Mouse (Mus musculus): ENCODE measurements around the gene Cks1b. TPM values are rescaled to one million over a fixed set of nuclear protein-coding genes. Genes with fewer than 3 reads are reported as not detected.

The Cks1b gene
- polyA plus RNA-seq, 1 experiment, result 79.8 TPM

- no peak for DNase-seq (ENCODE audit: low read depth)
- TF ChIP-seq POLR2A (IDR thresholded peaks at IDR 0.05; ENCODE audit: borderline replicate concordance, extremely low read depth, insufficient read depth, insufficient read length, poor library complexity, severe bottlenecking) (no peak), CTCF (IDR thresholded peaks at IDR 0.05; ENCODE audit: borderline replicate concordance, extremely low read depth, insufficient read depth, insufficient read length) (no peak)
These were observed 31.5 kb downstream of the Cks1b start for GRCm38 (mm10) chr3:89386438-89387420.

DNA sequence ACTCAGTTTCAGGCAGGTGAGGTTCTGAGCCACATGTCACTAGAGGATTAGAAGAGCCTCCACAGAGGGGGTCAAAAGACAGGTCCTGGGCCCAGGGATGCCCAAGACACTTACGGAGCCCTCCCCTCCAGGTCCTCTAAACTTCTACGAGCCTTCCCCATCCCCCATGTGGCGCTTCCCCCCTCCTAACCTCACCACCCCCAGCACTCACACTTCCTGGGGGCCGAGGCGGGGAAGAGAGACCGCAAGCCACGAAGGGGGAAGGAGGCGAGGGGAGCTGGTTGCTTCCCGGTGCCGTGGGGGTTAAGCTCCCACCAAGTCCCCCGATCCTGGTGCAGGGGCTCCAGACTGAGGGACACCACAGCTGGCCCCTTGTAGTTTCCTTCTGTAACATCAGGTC, 32.7 kb downstream of the Cks1b start:
- TF ChIP-seq POLR2A (IDR thresholded peaks at IDR 0.05; ENCODE audit: borderline replicate concordance, extremely low read depth, insufficient read depth, insufficient read length, poor library complexity, severe bottlenecking) (no peak), CTCF (IDR thresholded peaks at IDR 0.05; ENCODE audit: borderline replicate concordance, extremely low read depth, insufficient read depth, insufficient read length) (no peak)
- no peak for DNase-seq (ENCODE audit: low read depth)

DNA sequence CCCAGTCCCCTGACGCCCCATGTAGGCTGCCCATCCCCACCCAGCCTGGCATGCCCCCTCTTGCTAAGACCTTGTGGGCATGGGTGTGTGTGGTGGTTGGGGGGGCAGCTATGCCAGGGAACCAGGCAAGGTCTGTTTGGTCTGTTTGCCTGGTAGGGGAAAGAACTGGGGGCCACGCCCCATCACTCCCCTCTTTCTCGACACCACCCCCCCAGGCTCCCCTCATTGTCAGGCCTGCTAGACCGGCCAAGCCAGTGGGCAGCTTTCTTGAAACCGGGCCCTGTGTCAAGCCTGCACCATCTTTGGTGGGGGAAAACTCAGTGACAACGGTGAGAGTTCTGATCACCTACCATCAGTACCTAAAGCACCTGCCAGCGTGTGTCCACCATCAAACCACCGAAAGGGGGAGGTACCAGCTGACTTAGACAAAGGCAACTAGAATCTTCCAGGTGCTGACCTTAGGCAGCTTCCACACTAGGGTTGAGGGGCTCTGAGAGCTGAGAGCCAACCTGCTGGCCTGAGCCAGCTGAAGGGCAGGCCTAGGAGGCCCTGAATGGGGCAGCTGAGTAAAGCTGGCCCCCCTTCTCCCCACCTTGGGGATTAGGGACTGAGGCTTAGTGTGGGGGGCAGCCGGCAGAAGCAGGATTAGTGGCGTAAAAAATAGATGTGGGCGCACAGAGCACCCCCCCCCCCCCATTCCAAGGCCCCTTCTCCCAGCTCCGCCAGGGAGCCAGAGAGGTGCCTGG, 33.7 kb downstream of the Cks1b start:
- peak; percentile 14 for DNase-seq (ENCODE audit: low read depth)
- TF ChIP-seq CTCF (IDR thresholded peaks at IDR 0.05; ENCODE audit: borderline replicate concordance, extremely low read depth, insufficient read depth, insufficient read length), result no peak
- TF ChIP-seq POLR2A (IDR thresholded peaks at IDR 0.05; ENCODE audit: borderline replicate concordance, extremely low read depth, insufficient read depth, insufficient read length, poor library complexity, severe bottlenecking), result no peak

- TF ChIP-seq CTCF (IDR thresholded peaks at IDR 0.05; ENCODE audit: borderline replicate concordance, extremely low read depth, insufficient read depth, insufficient read length), result no peak
- TF ChIP-seq POLR2A (IDR thresholded peaks at IDR 0.05; ENCODE audit: borderline replicate concordance, extremely low read depth, insufficient read depth, insufficient read length, poor library complexity, severe bottlenecking), result no peak
- no peak for DNase-seq (ENCODE audit: low read depth)
These were observed 34.4 kb downstream of the Cks1b start for GRCm38 (mm10) chr3:89383651-89384255.

- no peak for DNase-seq (ENCODE audit: low read depth)
These were observed 35.2 kb downstream of the Cks1b start for GRCm38 (mm10) chr3:89382950-89383349.

DNA sequence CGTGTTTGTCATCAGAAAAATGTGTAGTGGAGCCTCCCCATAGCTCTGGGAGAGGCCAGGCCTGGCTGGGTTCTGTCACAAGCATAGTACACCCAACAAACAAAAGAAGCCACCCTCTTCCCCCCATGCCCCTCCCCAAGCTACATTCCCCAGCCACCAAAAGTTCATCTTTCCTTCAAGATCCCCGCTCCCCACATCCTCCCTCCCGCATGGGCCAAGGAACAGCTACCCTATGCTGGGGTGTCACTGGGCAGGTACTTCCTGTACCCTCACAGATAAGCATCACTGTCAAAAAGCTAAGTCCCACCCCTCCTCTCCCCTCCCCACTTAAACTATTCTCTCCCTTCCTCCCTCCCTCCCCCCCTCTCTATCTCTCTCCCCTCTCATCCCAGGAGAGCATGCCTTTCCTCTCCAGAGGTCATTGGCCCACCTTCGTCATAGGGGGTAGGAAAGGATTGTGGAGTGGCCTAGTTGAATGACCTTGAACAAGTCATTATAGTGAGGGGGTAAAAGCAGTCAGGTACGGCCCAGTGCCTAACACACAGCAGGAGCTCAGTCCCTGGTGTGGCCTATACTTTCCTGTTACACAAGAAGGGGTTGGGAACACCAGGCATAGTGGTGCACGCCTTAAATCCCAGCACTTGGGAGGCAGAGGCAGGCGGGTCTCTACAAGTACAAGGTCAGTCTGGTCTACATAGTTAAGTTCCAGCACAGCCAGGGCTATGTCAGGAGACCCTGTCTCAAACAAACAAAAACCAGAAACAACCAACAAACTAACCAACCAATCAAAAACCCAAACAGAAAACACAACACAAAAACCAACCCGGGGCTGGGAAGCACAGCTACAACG, 35.9 kb downstream of the Cks1b start:
- no peak for TF ChIP-seq CTCF (IDR thresholded peaks at IDR 0.05; ENCODE audit: borderline replicate concordance, extremely low read depth, insufficient read depth, insufficient read length)
- TF ChIP-seq POLR2A (IDR thresholded peaks at IDR 0.05; ENCODE audit: borderline replicate concordance, extremely low read depth, insufficient read depth, insufficient read length, poor library complexity, severe bottlenecking), result no peak
- DNase-seq (ENCODE audit: low read depth), result no peak

More at GRCm38 (mm10) chr3:89382950-89383349, 35.2 kb downstream of the Cks1b start:
- TF ChIP-seq POLR2A (IDR thresholded peaks at IDR 0.05; ENCODE audit: borderline replicate concordance, extremely low read depth, insufficient read depth, insufficient read length, poor library complexity, severe bottlenecking) (no peak), CTCF (IDR thresholded peaks at IDR 0.05; ENCODE audit: borderline replicate concordance, extremely low read depth, insufficient read depth, insufficient read length) (no peak)

DNA sequence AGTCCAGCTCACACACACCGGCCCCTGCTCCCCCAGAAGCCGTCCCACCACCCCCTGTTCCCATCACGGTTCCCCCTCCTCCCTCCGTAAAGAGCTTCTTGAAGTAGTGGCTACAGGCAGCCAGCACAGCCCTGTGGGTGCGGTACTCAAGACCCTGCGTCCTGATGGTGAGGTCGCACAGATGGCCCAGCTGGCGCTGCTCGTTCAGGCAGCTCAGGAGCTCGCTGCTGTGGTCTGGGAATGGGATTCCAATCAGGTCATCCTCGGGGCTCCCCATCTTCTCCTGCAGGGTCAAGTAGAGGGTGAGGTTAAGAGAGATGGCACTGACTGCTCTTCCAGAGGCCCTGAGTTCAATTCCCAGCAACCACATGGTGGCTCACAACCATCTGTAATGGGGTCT, 37.0 kb downstream of the Cks1b start:
- TF ChIP-seq CTCF (IDR thresholded peaks at IDR 0.05; ENCODE audit: borderline replicate concordance, extremely low read depth, insufficient read depth, insufficient read length), result no peak
- TF ChIP-seq POLR2A (IDR thresholded peaks at IDR 0.05; ENCODE audit: borderline replicate concordance, extremely low read depth, insufficient read depth, insufficient read length, poor library complexity, severe bottlenecking), result no peak
- no peak for DNase-seq (ENCODE audit: low read depth)

- TF ChIP-seq CTCF (IDR thresholded peaks at IDR 0.05; ENCODE audit: borderline replicate concordance, extremely low read depth, insufficient read depth, insufficient read length) (no peak), POLR2A (IDR thresholded peaks at IDR 0.05; ENCODE audit: borderline replicate concordance, extremely low read depth, insufficient read depth, insufficient read length, poor library complexity, severe bottlenecking) (no peak)
- no peak for DNase-seq (ENCODE audit: low read depth)
These were observed 37.5 kb downstream of the Cks1b start for GRCm38 (mm10) chr3:89380711-89381110.

GRCm38 (mm10) chr3:89380291-89380690, 37.9 kb downstream of the Cks1b start:
- TF ChIP-seq POLR2A (IDR thresholded peaks at IDR 0.05; ENCODE audit: borderline replicate concordance, extremely low read depth, insufficient read depth, insufficient read length, poor library complexity, severe bottlenecking), result no peak
- TF ChIP-seq CTCF (IDR thresholded peaks at IDR 0.05; ENCODE audit: borderline replicate concordance, extremely low read depth, insufficient read depth, insufficient read length), result no peak
- no peak for DNase-seq (ENCODE audit: low read depth)

DNA sequence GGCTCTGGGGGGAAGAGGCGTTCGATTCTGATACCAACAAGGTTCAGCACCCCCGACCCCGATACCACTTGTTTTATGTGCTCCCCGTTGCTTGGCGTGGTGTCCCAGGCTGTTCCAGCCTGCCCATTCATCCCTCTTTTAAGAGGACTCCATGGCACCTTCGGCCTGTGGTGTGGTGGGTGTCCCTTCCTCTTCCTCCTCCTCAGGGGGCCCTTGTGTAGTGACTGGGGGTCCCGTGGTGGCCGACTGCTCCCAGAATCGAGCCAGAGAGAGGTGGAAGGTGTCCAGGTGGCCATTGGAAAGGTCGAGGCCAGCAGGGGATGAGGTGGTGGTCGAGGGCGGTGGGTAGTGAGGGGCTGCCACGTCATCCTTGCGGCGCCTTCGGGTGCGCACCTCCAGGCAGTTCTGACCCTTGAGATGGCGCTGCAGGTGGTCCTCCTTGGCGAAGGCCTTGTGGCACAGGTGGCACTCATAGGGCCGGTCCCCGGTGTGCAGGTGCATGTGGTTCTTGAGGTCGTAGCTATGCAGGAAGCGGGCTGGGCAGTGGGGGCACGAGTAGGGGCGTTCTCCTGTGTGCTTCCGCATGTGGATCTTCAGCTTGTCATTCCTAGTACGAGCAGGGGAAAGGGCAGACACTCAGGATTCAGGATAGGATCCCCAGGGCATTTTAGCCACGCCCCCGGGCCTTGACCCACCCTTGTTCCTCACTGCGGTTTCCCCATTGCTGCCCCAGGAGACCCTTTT, 38.6 kb downstream of the Cks1b start:
- TF ChIP-seq CTCF (IDR thresholded peaks at IDR 0.05; ENCODE audit: borderline replicate concordance, extremely low read depth, insufficient read depth, insufficient read length), result no peak
- TF ChIP-seq POLR2A (IDR thresholded peaks at IDR 0.05; ENCODE audit: borderline replicate concordance, extremely low read depth, insufficient read depth, insufficient read length, poor library complexity, severe bottlenecking), result no peak
- no peak for DNase-seq (ENCODE audit: low read depth)

All from brain, embryonic 14.5 days (tissue).